Mouse (Mus musculus): Measurements from ENCODE around the gene Prss2.

DNA sequence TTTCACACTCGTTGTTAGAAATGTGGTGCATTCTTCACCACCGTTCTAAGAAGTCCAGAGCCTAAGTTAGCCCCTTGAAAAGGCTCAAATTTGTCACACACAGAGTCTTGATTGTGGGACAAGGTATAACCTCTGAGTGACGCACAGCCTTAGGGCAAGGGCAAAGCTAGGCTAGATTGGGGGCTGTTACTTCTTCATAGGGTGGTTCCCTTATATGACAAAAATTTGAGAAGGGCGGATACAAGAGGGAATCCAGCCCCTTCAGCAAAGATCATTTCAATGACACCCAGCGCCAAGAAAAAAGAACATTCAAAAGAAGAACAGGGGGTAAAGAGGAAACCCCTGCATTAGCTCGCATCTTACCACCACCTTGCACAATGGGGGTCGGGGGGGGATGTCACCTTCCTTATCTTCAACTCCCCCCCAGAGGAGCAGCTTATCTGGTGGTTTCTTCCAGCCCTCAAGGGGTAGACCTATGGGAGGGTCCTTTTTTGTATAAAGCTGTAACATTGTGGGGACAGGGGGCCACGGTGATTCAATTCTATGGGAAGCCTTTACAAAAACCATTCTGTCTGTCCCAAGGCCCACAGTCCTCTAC, 11.2 kb downstream of the Prss2 start:
- TF ChIP-seq CTCF (IDR thresholded peaks at IDR 0.05; ENCODE audit: insufficient read depth, low read length) (no peak), POLR2A (IDR thresholded peaks at IDR 0.05; ENCODE audit: borderline replicate concordance, extremely low read depth, low read depth, low read length) (no peak)

All from lung, adult 2 months (tissue).